Mouse (Mus musculus): Measurements from ENCODE around the gene Hoxa4. TPM values are rescaled to one million over a fixed set of nuclear protein-coding genes. Genes with fewer than 3 reads are reported as not detected.

Hoxa4 gene
- total RNA-seq, 2 experiments from 2014 or later: 2.0 TPM

GRCm38 (mm10) chr6:52206882-52207683 is 15.5 kb upstream of the Hoxa4 start:
- no peak for DNase-seq
- intact Hi-C loops (cut with DNase I): loop anchor here (5.0 kb wide), 2 partner anchors 45 to 335 kb away; partner anchors contain the start of gene Hoxa2

- intact Hi-C loops (cut with DNase I): loop anchor here (5.0 kb wide), 2 partner anchors 44 to 334 kb away; partner anchors contain the start of gene Hoxa2
These were observed 14.4 kb upstream of the Hoxa4 start for GRCm38 (mm10) chr6:52205638-52206621.

GRCm38 (mm10) chr6:52205221-52205620 is 13.7 kb upstream of the Hoxa4 start:
- intact Hi-C loops (cut with DNase I): loop anchor here (5.0 kb wide), 2 partner anchors 43 to 333 kb away; partner anchors contain the start of gene Hoxa2
- DNase-seq: no peak

More at GRCm38 (mm10) chr6:52205638-52206621, 14.4 kb upstream of the Hoxa4 start:
- DNase-seq: no peak

GRCm38 (mm10) chr6:52204050-52204752 is 12.6 kb upstream of the Hoxa4 start, which contains the start of gene Hoxa5:
Gene Hoxa5 (minus strand): TSS chr6:52204587.
- intact Hi-C loops (cut with DNase I): loop anchor here (5.0 kb wide), 1 partner anchor 202 kb away; no protein-coding TSS in a partner anchor
- DNase-seq: peak; percentile 65 to 77

- DNase-seq: peak in 1 of 2 experiments; percentile 29
- intact Hi-C loops (cut with DNase I): loop anchor here (5.0 kb wide), 1 partner anchor 201 kb away; no protein-coding TSS in a partner anchor
These were observed 12.0 kb upstream of the Hoxa4 start for GRCm38 (mm10) chr6:52203371-52204049.

- intact Hi-C loops (cut with DNase I): loop anchor here (5.0 kb wide), 1 partner anchor 201 kb away; no protein-coding TSS in a partner anchor
- no peak for DNase-seq
These were observed 11.5 kb upstream of the Hoxa4 start for GRCm38 (mm10) chr6:52203121-52203370.

- DNase-seq: no peak
- intact Hi-C loops (cut with DNase I): loop anchor here (5.0 kb wide), 1 partner anchor 200 kb away; no protein-coding TSS in a partner anchor
These were observed 11.0 kb upstream of the Hoxa4 start for GRCm38 (mm10) chr6:52202362-52203120.

- intact Hi-C loops (cut with DNase I): loop anchor here (5.0 kb wide), 1 partner anchor 199 kb away; no protein-coding TSS in a partner anchor
- DNase-seq: no peak
These were observed 9.7 kb upstream of the Hoxa4 start for GRCm38 (mm10) chr6:52201269-52201668.

GRCm38 (mm10) chr6:52200751-52201250 is 9.2 kb upstream of the Hoxa4 start:
- no peak for DNase-seq
- intact Hi-C loops (cut with DNase I): loop anchor here (5.0 kb wide), 1 partner anchor 198 kb away; no protein-coding TSS in a partner anchor

- intact Hi-C loops (cut with DNase I): loop anchor here (5.0 kb wide), 1 partner anchor 198 kb away; no protein-coding TSS in a partner anchor
- DNase-seq: no peak
These were observed 8.7 kb upstream of the Hoxa4 start for GRCm38 (mm10) chr6:52200073-52200750.

GRCm38 (mm10) chr6:52197271-52197670 is 5.7 kb upstream of the Hoxa4 start:
- no peak for DNase-seq
- intact Hi-C loops (cut with DNase I): no loop called here

GRCm38 (mm10) chr6:52196811-52197210 is 5.3 kb upstream of the Hoxa4 start:
- no peak for DNase-seq
- intact Hi-C loops (cut with DNase I): no loop called here

- no peak for DNase-seq
- intact Hi-C loops (cut with DNase I): loop anchor here (5.0 kb wide), 2 partner anchors 37 to 187 kb away; partner anchors contain the start of gene Hoxa1
These were observed 3.1 kb upstream of the Hoxa4 start for GRCm38 (mm10) chr6:52194690-52195089.

GRCm38 (mm10) chr6:52191860-52192550 is 452 bp upstream of the Hoxa4 start:
- peak; percentile 79 to 84 for DNase-seq
- intact Hi-C loops (cut with DNase I): loop anchor here (5.0 kb wide), 2 partner anchors 35 to 185 kb away; partner anchors contain the start of gene Hoxa1

GRCm38 (mm10) chr6:52190410-52190809 is 1.1 kb downstream of the Hoxa4 start:
- intact Hi-C loops (cut with DNase I): loop anchor here (5.0 kb wide), 2 partner anchors 33 to 183 kb away; partner anchors contain the start of gene Hoxa1
- peak in 1 of 2 experiments; percentile 25 for DNase-seq

- intact Hi-C loops (cut with DNase I): loop anchor here (5.0 kb wide), 2 partner anchors 33 to 183 kb away; partner anchors contain the start of gene Hoxa1
- no peak for DNase-seq
These were observed 1.6 kb downstream of the Hoxa4 start for GRCm38 (mm10) chr6:52189909-52190308.

GRCm38 (mm10) chr6:52189172-52189591 is 2.4 kb downstream of the Hoxa4 start:
- intact Hi-C loops (cut with DNase I): no loop called here
- DNase-seq: no peak
